Mouse (Mus musculus) ovary, postnatal 14 days (tissue): ENCODE results near the gene Hspd1.
A peak's percentile ranks its signal among the peaks of the same experiment; 100 is the strongest.
"Not testable (repeated sequence)": the region's sequence is repeated elsewhere in the genome, so short reads cannot be mapped to it uniquely, and the experiment has no call there.

Experiments used
- DNase-seq: peaks from one replicate; pipeline ENCODE4 v3.0.0; 2022; ENCODE audit warnings: low spot score

Gene Hspd1

DNA sequence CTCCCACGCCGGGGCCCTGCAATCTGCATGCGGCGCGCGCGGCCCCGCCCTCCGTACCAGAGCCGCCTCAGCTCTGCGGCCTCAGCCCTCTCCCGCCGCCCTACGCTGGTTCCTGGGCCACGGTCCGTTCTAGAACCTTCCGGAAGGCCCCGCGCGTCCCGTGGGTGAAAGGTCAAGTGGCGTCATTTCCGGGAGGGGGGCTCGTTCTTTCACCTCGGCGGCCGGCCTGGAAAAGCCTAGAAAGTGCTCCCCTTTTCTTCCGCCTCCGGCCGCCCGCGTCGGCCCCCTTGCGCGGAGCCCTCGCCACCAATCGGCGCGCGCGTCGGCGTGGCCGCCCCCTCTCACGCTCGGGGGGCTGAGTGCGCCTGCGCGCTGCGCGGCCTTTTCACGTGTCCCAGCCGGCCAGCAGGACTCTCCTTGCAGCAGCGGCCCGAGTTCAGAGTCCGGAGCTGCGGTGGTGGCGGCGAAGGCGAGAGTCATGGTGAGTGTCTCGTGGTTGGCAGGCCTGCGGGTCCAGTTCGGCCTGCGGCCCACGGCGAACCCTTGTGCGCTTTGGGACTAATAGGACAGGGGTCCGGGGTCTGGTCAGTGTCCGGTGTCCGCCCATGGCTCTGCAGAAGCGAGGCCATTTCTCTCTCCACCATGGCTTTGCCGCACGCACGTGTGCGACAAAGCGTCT lies at the start of gene Hspd1, which contains the start of gene Hspe1:
Gene Hspd1 (minus strand): TSS at position 312 of the 679 bp plus-strand sequence.
Gene Hspe1 (plus strand): TSS at position 201 of the 679 bp plus-strand sequence.
- peak; percentile 98 for DNase-seq

DNA sequence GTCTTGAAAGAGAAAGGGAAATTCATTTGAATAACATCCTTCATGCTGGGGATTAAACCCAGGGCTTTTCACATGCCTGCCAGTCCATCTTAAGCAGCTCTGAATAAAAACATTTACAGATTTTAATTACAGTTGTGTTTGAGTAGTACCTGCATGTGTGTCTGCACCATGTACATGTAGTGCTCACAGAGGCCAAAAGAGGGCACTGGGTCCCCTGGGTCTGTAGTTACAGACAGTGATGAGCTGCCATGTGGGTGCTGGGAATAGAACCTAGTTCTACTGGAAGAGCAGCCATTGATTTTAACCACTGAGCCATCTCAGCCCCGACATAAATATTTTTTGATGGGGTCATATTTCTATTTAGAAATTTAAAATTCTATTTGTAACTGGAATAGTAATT lies 47.8 kb upstream of the Hspd1 start:
- no peak for DNase-seq

DNA sequence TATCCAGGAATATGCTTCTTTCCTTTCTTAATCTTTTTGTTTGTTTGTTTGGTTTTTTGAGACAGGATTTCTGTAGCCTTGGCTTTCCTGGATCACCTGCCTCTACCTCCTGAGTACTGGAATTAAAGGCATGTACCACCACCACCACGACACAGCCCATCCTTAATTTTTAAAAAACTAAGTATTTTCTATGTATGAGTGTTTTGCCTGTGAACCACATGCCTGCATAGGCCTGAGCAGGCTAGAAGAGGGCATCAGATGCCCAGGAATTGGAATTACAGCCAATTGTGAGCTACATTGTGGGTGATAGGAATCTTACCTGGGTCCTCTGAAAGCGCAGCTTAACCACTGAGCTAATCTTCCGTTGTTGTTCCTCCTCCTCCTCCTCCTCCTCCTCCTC lies 46.3 kb upstream of the Hspd1 start:
- no peak for DNase-seq

DNA sequence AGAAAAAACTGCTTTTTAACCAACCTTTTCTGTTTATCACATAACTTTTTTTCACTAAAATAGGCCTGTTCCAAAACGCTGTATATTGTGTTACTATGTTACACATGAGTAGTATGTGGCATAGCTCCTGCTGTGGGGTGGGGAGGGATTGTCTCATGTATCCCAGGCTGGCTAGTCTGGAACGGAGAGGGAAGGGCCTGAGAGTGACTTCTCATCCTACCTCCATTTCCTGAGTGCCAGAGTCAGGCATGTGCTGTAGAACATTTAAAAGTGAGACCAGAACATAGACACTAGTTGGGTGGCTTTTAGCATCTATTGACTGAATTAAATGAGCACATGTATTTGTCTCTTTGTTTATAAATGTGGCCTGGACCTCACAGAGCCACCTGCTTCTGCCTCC lies 45.1 kb upstream of the Hspd1 start:
- DNase-seq = no peak

DNA sequence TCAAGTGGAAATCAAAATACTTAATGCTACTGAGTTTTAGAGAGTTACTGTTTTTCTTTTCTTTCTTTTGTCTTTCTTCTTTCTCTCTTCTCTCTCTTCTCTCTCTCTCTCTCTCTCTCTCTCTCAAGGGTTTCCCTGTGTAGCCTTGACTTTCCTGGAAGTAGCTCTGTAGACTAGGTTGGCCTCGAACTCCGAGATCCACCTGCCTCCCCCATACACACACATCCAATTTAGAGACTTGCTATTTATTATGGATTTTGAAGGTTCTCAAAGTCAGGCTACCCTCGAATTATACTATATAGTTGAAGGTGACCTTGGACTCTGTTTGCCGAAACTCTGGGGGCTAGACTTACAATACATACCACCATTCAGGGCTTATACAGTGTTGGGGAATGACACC lies 44.3 kb upstream of the Hspd1 start:
- DNase-seq = no peak

DNA sequence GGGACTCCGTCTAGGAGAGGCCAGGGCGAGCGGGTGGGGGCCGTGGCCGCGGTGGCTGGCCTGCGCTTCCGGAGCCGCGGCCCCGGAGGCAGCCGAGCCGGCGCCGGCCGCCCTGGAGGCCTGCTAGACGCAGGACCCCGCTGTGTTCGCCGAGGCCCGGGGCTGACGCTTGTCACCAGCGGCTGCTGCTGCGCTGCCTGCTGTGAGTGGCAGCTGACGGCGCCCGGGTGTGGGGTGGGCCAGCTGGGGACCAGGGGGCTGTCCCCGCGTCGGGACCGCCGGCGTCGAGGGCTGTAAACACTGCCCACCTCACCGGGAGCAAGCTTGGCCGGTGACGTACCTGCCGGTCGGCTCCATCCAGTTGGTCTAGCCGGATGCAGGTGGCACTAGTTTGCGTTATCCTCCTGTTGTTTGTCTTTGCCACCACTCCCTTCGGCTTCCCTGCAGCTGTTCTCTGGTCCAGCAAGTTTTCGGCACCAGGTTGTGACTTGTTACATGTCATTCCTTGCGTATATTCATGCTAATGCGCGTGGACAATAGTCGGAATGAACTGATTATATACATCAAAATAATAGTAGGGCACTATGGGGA lies 43.5 kb upstream of the Hspd1 start:
- DNase-seq = no peak

DNA sequence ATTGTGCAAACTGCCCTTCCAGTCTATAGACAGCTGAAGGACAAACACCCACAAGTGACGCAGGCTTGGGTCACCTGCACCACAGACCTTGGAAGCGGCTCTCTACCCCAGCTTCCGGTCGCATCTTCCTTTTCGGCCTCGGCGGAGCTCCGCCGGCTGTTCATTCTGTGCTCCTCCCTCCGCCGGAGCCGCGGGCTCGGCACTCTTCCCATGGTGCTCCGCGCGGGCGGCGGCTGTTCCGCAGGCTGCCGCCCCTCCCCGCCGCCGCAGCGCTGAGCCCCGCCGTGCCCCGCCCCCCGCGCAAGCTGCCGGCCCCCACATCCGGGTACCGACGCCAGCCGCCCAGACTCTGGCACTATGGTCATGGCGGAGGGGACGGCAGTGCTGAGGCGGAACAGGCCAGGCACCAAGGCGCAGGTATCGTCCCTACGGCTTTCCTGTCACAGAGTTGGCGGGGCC lies 42.9 kb upstream of the Hspd1 start, which contains the start of gene Mob4:
Gene Mob4 (plus strand): TSS at position 289 of the 459 bp plus-strand sequence.
- peak; percentile 91 for DNase-seq

DNA sequence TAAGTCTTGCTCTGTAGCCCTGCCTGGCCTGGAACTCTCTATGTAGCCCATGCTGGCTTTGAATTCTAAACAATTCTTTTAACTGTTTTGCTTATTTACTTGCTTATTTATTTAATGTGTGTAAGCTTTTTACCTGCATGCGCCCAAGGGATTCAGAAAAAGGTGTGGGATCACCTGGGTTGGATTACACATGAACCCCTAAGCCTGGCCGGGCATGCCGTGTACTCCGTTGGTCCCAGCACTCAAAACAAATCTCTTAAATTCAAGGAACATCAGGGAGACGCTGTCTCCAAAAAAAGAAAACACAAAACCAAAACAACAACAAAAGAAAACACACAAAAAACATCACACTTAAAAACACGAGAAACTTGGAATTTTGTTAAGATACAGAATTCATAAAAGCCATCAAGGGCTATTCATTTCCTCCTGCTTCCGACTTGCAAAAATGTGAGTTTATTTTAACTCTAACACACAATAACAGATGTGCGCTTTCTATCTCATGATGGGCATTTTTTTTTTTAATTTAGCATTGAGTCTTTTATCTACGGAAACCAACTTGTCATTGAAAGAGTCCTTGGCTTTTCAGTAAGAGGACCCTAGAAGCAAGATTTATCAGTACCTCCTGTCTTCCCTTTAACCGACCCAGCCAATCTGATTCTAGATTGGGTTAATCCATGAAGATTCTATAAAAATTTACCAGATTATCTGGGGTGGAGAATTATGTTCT lies 42.3 kb upstream of the Hspd1 start:
- no peak for DNase-seq

DNA sequence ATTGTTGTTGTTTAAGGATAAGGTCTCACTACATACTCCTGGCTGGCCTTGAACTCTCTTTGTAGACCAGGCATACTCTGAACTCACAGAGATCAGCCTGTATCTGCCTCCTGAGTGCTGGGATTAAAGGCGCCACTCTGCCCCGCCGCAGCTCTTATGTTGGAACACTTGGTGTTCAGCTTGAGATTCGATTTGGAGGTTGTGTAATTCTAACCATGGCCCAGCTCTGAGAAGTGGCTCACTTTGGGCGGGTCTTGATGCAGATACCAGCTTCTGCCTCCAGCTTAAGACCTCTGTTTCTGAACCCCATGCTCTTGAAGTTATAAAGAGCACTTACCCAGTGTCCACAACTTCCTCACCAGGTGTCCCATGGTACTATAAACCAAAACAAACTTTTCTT lies 41.7 kb upstream of the Hspd1 start:
- DNase-seq = no peak

DNA sequence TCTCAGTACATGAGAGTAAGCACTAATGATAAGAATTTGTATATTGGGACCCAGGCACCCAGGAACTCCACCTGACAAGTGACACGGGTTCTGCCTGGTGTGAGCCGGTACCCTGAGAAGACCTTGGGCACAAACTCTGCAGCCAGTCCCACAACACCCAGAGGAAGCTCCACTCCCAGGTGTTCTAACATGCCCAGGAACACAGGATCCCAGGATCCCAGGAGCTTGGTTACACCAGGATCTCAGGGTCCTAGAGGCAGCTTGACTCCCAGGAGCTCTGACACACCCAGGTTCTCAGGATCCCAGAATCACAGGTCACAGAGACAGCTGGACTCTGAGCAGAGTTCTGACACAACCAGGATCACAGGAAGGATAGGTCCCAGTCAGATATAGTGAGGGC lies 36.1 kb upstream of the Hspd1 start:
- not testable (repeated sequence) for DNase-seq

DNA sequence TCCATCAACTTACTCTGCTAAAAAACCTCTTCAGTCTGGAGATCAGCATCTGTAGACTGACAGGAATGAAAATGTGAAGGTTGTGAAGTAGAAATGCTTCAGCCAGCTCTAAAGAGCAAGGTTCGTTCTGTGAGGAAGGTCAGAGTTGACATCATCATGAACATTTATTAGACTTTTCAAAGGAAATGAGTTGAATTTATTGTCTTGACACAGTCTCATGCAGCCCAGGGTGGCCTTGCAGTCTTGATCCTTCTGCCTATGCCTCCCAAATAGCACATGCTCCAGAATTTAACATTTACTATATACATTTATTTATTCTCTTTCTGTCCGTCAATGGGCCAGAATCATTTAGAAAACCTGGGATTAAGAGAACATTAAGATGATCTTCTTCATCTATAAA lies 35.5 kb upstream of the Hspd1 start:
- DNase-seq = no peak

DNA sequence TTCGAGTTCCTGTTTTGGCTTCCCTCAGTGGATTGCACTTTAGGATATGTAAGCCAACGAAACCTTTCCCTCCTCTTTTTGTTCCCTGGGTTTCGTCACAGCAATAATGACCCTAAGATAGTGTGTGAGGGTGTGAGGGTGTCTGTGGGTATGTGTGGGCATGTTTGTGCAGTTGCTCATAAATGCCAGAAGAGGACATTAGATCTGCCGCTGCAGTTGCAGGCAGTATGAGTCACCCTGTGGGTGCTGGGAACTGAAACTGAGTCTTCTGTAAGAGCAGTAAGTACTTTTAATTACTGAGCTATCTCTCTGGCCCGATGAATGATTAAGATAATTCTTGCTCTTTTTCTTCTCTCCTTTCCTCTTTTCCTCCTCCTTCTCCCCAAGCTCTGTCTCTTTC lies 35.0 kb upstream of the Hspd1 start:
- no peak for DNase-seq

DNA sequence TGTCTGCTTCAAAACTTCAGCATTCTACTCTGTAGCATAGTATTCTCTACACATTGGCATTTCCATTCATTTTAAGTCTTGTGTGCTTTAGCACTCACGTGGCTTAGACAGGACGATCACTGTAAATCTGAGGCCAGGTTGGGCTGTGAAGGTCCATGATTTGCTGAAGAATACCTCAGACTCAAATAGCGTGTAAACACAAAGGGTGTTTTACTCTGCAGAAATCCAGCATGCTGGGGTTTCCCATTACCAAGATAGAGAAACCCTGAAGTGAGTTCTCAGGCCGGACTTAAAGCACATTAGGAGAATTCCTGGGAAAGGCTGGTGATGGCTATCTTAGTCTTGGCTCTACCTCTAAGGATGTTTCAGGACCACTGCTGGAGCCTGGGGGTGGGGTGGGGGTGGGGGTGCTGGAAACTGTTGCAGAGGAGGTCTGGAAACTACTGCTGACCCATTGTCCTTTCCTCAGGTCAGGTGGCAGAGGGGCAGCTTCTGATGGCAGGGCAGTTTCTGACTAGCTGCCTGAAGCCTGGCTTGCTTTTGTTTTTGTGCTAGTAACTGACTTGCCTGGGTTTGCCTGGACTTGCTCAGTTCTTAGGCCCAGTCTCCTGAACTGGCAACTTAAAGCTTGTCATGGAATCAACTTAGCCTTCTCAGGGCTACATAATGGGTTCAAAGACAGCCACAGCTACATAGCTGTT lies 21.2 kb upstream of the Hspd1 start:
- DNase-seq = no peak

DNA sequence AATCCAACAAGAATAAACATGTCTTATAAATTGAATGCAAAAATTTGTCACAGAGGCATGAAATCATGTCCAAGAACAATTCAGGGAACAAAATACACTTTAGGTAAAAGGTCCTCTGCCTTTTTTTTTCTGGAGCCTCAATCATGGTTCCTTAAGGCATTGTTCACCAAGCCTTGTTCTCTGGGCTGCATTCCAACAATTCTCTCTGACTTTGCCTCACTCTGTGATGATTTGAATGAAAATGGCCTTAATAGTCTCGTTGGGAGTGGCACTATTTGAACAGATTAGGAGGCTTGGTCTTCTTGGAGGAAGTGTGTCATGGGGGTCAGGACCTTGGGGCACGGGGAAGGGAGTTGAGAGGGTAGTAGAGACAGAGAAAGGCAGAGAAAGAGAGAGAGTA lies 20.4 kb upstream of the Hspd1 start:
- no peak for DNase-seq

DNA sequence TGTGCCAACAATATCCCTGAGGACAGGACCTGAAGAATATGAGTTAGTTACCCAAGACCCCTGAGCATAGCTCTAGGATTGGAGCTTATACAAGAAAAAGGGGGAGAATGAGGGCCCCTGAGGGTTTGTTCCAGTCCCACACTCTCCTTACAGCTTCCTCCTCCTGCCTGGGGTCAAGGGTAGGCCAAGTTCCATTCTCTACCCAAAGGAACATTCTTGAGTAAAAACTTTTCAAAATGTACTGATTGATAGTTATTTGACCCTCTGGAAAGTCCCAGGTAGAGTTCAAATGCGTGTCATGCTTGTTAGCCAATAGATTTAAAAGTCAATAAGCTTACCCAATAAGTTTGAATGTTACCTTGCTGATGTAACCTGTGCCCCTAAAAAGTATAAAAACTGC lies 19.6 kb upstream of the Hspd1 start:
- DNase-seq = no peak

DNA sequence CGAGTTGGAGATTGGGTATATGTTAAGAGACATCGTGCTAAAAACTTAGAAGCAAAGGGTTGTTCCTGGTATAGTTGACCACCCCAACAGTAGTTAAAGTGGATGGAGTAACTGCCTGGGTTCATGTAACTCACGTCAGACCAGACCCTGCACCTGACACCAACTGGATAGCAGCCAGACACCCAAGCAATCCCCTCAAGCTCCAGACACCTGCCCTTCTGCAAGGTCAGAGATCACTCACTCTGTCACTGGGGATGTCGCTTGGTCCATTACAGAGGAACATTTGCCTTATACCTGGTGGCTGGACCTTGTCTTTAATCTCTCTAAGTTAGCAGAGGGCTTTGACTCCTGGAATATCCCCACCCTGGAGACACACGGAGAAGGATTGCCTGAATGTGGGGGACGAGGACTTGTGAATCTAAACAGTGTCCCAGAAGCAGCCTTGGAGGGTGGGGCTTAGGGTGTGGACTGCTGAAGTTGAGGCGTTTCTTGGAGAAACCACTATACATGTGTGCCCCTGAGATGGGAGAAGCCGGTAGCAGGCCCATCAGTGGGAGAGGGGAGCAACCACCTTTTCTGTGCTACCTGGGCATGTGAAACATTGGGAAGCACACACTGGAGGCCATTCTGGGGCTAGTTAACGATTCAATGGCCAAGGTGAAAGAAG lies 19.0 kb upstream of the Hspd1 start:
- DNase-seq = no peak

DNA sequence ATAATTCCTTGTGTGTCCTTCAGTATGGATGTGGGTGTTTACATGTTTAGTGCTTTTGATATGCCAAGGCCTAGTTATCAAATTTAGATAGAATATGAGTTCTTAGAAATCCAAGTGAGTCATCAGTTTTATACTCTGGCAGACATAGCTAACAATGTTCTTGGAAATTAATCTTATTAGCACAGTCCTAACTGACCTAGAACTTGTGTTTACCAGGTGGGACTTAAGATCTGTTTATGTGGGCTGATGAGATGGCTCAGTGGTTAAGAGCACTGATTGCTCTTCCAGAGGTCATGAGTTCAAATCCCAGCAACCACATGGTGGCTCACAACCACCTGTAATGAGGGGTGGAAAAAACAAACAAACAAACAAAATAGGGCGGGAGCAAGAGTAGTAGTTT lies 4.4 kb upstream of the Hspd1 start:
- no peak for DNase-seq

DNA sequence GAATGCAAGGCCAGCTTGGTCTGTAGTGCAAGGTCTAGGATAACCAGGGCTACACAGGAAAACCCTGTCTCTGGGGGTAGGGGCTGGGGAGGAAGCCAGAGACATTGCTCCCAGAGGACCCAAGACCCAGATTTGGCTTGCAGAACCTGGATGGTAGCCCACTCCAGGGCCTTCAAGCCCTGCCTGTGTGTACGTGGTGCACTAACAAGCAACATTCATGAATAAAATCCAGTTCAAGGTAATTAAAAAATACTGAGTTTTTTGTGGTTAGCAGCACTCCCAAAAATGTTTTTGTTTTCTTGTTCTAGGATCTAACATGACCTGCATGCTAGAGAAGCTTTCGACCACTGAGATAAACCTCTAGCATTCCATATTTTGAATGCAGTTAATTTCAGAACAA lies 4.0 kb upstream of the Hspd1 start:
- no peak for DNase-seq

DNA sequence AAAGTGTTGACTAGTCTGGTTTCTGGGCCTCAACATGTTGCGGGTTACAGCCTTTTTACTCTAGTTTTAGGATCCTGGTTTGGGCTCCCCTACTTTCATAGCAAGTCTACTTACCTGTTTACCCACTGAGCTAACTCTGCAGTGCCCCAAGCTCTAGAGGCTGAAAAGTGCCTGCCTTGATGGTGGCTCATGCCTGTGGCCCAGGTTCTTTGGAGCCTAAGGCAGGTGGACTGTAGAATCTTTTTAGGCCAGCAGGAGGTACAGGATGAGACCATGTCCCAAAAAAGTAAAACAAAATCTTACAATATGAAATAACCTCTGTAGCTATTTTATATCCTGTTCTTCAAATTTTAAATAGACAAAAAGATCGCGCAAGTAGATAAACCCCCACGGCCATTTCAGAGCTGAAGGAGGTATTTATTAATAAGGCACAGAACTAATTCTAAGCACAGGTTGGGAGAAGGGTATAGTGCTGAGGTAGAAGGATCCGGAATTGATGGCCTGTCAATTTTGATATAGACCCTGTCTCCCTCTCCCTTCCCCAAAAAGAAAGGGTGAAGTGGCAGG lies 1.5 kb upstream of the Hspd1 start:
- no peak for DNase-seq

DNA sequence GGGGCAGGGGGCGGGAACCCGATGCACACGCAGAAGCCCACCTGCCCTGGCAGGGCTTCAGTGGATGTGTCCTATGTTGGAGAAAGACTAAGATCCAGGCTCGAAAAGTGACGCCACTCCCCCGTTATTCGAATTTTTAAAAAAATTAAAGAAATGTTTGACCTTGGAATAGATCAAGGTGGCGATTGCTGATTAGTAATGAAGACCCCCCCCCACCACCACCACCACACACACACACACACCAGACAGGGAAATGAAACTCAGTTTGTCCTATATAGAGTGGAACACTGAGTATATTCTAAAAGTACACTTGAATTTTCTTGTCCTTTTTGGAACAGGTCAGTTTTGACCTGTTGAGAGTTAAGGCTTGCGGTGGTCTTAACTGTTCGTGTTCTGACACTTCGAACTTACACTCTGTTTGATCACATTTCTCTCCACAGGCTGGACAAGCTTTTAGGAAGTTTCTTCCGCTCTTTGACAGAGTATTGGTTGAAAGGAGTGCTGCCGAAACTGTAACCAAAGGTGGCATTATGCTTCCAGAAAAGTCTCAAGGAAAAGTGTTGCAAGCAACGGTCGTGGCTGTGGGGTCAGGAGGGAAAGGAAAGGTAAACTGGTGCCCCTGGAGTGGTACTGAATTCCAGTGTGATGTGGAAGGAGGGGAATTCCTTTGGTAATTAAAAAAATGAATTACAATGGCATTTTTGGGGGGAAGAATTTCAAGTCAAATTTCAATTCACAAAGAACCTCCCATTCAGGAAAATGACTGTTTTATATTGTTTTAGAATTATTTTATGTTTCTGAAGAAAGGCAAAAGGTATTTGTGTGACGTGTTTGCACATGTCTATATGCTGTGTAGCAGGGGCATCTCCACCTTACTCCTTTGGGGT lies 811 bp upstream of the Hspd1 start:
- DNase-seq = no peak
